In genomic region chr8:10781860-10782259, GRCm38 (mm10) we compare ENCODE assay signal across 14 mouse cellular contexts.
"Had no signal": no experiment of that assay in that cellular context is flagged by ENCODE, and none has a peak within 500 bp of the region (broad histone marks: within the 10 kb centered on the region; RNA-seq: fewer than 3 reads in every experiment).

No protein-coding gene starts in this region.

- H3K4me1 ChIP-seq: megakaryocyte, embryonic 14.5 days; neural tube, embryonic 12.5 days; stomach, embryonic 15.5 days had no signal

- H3K27ac ChIP-seq: midbrain, embryonic 13.5 days; midbrain, embryonic 15.5 days; neural tube, embryonic 12.5 days; stomach, embryonic 15.5 days; stomach, postnatal 0 days had no signal

- DNase-seq: lung, adult 18-20 months; lung, embryonic 14.5 days; lung, postnatal 10 days; lung, postnatal 4 days; right cerebral cortex, postnatal 14 days; thymus, adult 2 months; thymus, postnatal 25 days; thymus, postnatal 4 days had no signal

- H3K4me3 ChIP-seq: megakaryocyte, embryonic 14.5 days; midbrain, embryonic 13.5 days; midbrain, embryonic 15.5 days; neural tube, embryonic 12.5 days; stomach, embryonic 15.5 days had no signal

- H3K36me3 ChIP-seq: midbrain, embryonic 13.5 days; midbrain, embryonic 15.5 days; neural tube, embryonic 12.5 days; stomach, embryonic 15.5 days had no signal

- H3K27me3 ChIP-seq: midbrain, embryonic 13.5 days; midbrain, embryonic 15.5 days; neural tube, embryonic 12.5 days; stomach, embryonic 15.5 days had no signal

- ATAC-seq: midbrain, embryonic 13.5 days; midbrain, embryonic 15.5 days had no signal
